Mouse (Mus musculus) brain, embryonic 14.5 days (tissue): ENCODE results near the gene Olfr127. TPM values are rescaled to one million over a fixed set of nuclear protein-coding genes. Genes with fewer than 3 reads are reported as not detected.
"Not testable (repeated sequence)": the region's sequence is repeated elsewhere in the genome, so short reads cannot be mapped to it uniquely, and the experiment has no call there.

Experiments used
- DNase-seq: peaks from one replicate; pipeline ENCODE4 v3.0.0-alpha.2; 2011; ENCODE audit warnings: low read depth
- CTCF ChIP-seq: fragments of 200-500 bp; IDR thresholded peaks from 2 replicates; pipeline ENCODE4 v1.5.1; 2012; ENCODE audit warnings: inconsistent platforms, mild to moderate bottlenecking, moderate library complexity, borderline replicate concordance; ENCODE audit not compliant: insufficient read depth, insufficient read length; ENCODE audit errors: extremely low read depth
- POLR2A ChIP-seq: fragments of 200-500 bp; IDR thresholded peaks from 2 replicates; pipeline ENCODE4 v1.6.1; 2012; ENCODE audit warnings: mild to moderate bottlenecking, inconsistent platforms, borderline replicate concordance; ENCODE audit not compliant: poor library complexity, insufficient read depth, insufficient read length, severe bottlenecking; ENCODE audit errors: extremely low read depth
- polyA plus RNA-seq: library from polyadenylated mRNA; depleted of rRNA; stranded (reverse); fragments of >200 nt; gene quantifications from 2 replicates; pipeline ENCODE4 v1.2.3, GENCODE M21; 2012; rRNA removed

The Olfr127 gene
- polyA plus RNA-seq, result not detected in 2 replicates

GRCm38 (mm10) chr17:37900137-37900536 lies at the start of gene Olfr127:
Olfr127 (plus strand) TSS chr17:37900437.
- TF ChIP-seq POLR2A, result no peak
- no peak for TF ChIP-seq CTCF
- DNase-seq, result no peak

- DNase-seq, result no peak
- TF ChIP-seq POLR2A (no peak), CTCF (no peak)
Measured at GRCm38 (mm10) chr17:37863901-37864300, 36.3 kb upstream of the Olfr127 start.

GRCm38 (mm10) chr17:37869676-37870205 lies 30.5 kb upstream of the Olfr127 start:
- no peak for TF ChIP-seq POLR2A
- no peak for TF ChIP-seq CTCF
- peak; percentile 11 for DNase-seq

- DNase-seq, result no peak
- no peak for TF ChIP-seq POLR2A
- TF ChIP-seq CTCF, result no peak
Measured at GRCm38 (mm10) chr17:37873830-37874229, 26.4 kb upstream of the Olfr127 start.

- DNase-seq, result not testable (repeated sequence)
Measured at GRCm38 (mm10) chr17:37906821-37907220, 6.6 kb downstream of the Olfr127 start.

GRCm38 (mm10) chr17:37920248-37920647 lies 20.0 kb downstream of the Olfr127 start, which contains the start of gene Olfr128:
Olfr128 (plus strand) TSS chr17:37920548.
- no peak for DNase-seq

DNA sequence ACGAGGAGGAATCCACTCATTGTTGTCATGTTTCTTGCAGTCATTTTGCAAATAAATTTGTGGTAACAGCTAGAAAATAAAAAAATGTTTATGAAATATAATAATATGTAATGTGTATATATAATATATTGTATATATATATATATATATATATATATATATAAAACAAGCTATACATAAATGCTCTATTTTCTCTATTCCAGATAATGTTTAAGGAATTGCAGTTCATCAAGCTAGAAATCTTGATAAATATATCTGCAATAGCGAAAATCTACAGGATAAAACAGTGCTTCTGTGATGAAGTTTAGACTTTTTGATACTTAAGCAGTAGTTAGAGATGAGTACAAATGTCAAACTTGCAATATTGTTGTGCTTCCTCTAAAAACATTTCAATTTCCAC lies 52.7 kb downstream of the Olfr127 start, which contains the start of gene Olfr761:
Gene Olfr761, minus strand, starts transcription at position 101 of the 400 bp plus-strand sequence.
- no peak for TF ChIP-seq CTCF
- TF ChIP-seq POLR2A, result no peak
- DNase-seq, result no peak

More at GRCm38 (mm10) chr17:37920248-37920647, 20.0 kb downstream of the Olfr127 start, which contains the start of gene Olfr128:
- TF ChIP-seq CTCF, result no peak
- TF ChIP-seq POLR2A, result no peak

Other genes with a start within 250 kb of the Olfr127 start
- gene Olfr117, start 236.7 kb upstream of the Olfr127 start, polyA plus RNA-seq, result not detected in 2 replicates
- gene Olfr118, start 233.4 kb upstream of the Olfr127 start, polyA plus RNA-seq, result not detected in 2 replicates
- not detected in 2 replicates for gene Olfr119, start 203.9 kb upstream of the Olfr127 start, polyA plus RNA-seq
- gene Olfr120, start 178.6 kb upstream of the Olfr127 start, polyA plus RNA-seq, result not detected in 2 replicates
- not detected in 2 replicates for gene Olfr121, start 151.6 kb upstream of the Olfr127 start, polyA plus RNA-seq
- gene Olfr122, start 131.8 kb upstream of the Olfr127 start, polyA plus RNA-seq, result not detected in 2 replicates
- gene Olfr123, start 106.9 kb upstream of the Olfr127 start, polyA plus RNA-seq, result not detected in 2 replicates
- gene Olfr124, start 100.5 kb upstream of the Olfr127 start, polyA plus RNA-seq, result not detected in 2 replicates
- not detected in 2 replicates for gene Olfr125, start 67.5 kb upstream of the Olfr127 start, polyA plus RNA-seq
- not detected in 2 replicates for gene Olfr126, start 53.0 kb upstream of the Olfr127 start, polyA plus RNA-seq
- gene Olfr128, start 20.1 kb downstream of the Olfr127 start, polyA plus RNA-seq, result not detected in 2 replicates
- gene Olfr761, start 52.6 kb downstream of the Olfr127 start, polyA plus RNA-seq, result not detected in 2 replicates
- gene Olfr129, start 159.6 kb downstream of the Olfr127 start, polyA plus RNA-seq, result not detected in 2 replicates
- gene Olfr130, start 163.5 kb downstream of the Olfr127 start, polyA plus RNA-seq, result not detected in 2 replicates
- gene Olfr131, start 188.3 kb downstream of the Olfr127 start, polyA plus RNA-seq, result not detected in 2 replicates
- gene Olfr132, start 234.1 kb downstream of the Olfr127 start, polyA plus RNA-seq, result not detected in 2 replicates
- gene Olfr133, start 244.8 kb downstream of the Olfr127 start, polyA plus RNA-seq, result not detected in 2 replicates